Mouse (Mus musculus): ENCODE data around the gene Mafg.

Mafg gene

GRCm38 (mm10) chr11:120598283-120598989 is 35.0 kb downstream of the Mafg start, which contains the start of the genes Alyref and Anapc11:
Gene Alyref (minus strand): TSS chr11:120598365.
Gene Anapc11 (plus strand): TSS chr11:120598421.
- WGBS, result under 1% methylated on average over 88 of the region's 88 CpGs

GRCm38 (mm10) chr11:120597240-120598235 is 35.9 kb downstream of the Mafg start:
- WGBS, result 4% methylated on average over 97 of the region's 99 CpGs

GRCm38 (mm10) chr11:120588531-120588930 is 44.9 kb downstream of the Mafg start:
- WGBS, result 84% methylated on average over 6 of the region's 6 CpGs

GRCm38 (mm10) chr11:120583937-120584336 is 49.5 kb downstream of the Mafg start:
- 97% methylated on average over 1 of the region's 1 CpGs for WGBS

GRCm38 (mm10) chr11:120582982-120583293 is 50.5 kb downstream of the Mafg start:
- 90% methylated on average over 2 of the region's 2 CpGs for WGBS

GRCm38 (mm10) chr11:120582268-120582981 is 51.0 kb downstream of the Mafg start:
- WGBS, result 54% methylated on average over 8 of the region's 8 CpGs

GRCm38 (mm10) chr11:120581490-120582267 is 51.7 kb downstream of the Mafg start, which contains the start of gene Arhgdia:
Gene Arhgdia (minus strand): TSS chr11:120581624.
- WGBS, result 1% methylated on average over 73 of the region's 75 CpGs

- under 1% methylated on average over 43 of the region's 44 CpGs for WGBS
Observed at GRCm38 (mm10) chr11:120580871-120581331, 52.5 kb downstream of the Mafg start.

GRCm38 (mm10) chr11:120580190-120580589 is 53.2 kb downstream of the Mafg start:
- WGBS, result 35% methylated on average over 7 of the region's 7 CpGs

GRCm38 (mm10) chr11:120579316-120580107 is 53.9 kb downstream of the Mafg start:
- WGBS, result 55% methylated on average over 15 of the region's 15 CpGs

- WGBS, result 86% methylated on average over 11 of the region's 11 CpGs
Observed at GRCm38 (mm10) chr11:120578694-120579243, 54.6 kb downstream of the Mafg start.

- 81% methylated on average over 10 of the region's 10 CpGs for whole genome bisulfite sequencing
Observed at GRCm38 (mm10) chr11:120578024-120578693, 55.2 kb downstream of the Mafg start.

GRCm38 (mm10) chr11:120577211-120578023 is 56.0 kb downstream of the Mafg start:
- 77% methylated on average over 7 of the region's 7 CpGs for WGBS

GRCm38 (mm10) chr11:120576365-120576981 is 56.9 kb downstream of the Mafg start:
- 84% methylated on average over 3 of the region's 3 CpGs for WGBS
